Mouse (Mus musculus): Measurements from ENCODE around the gene Dnm3. TPM values are rescaled to one million over a fixed set of nuclear protein-coding genes. Genes with fewer than 3 reads are reported as not detected.

The Dnm3 gene
- total RNA-seq, 2 experiments from 2014 or later: 89.8 to 106 TPM

DNA sequence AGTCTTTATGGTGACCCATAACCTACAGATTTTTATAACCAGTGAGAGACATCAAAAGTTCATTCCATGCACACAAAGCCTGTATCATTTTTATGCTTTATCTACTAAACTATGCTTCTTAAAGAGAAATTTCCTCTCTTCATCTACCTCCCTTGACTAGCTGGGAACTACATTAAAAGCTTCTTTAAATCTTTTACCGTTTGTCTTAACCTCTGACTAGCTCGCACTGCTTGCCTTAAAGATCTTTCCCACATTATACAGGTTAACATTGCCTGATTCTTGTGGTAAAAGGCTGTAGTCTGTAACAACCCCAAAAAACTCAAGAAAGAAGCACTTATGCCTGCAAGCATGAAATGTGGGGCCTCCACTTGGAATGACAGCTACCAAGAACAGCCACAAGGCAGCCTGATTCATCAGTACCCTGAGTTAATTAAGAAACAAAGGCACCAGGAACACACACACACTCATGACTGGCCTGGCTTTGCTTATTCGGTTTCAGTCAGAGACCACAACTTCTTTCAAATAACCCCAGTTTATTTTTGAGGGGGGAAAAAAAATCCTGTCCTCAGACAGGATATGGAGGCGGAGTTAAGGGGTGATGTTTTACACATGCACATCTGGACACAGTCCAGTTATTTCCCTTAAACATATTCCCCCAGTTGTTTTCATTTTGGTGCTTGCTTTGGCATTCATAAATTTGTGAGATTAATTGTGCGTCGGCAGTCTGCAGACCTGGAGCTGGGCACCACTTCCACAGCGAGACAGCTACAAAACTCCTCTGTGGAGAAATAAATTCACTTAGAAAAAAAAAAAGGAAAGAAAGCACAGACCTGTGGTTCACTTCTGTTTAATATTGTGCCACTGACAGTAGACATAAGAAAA is 291.1 kb downstream of the Dnm3 start:
- intact Hi-C loops (cut with DNase I): no loop called here
- DNase-seq (ENCODE audit: low spot score in 2 of 2): no peak

DNA sequence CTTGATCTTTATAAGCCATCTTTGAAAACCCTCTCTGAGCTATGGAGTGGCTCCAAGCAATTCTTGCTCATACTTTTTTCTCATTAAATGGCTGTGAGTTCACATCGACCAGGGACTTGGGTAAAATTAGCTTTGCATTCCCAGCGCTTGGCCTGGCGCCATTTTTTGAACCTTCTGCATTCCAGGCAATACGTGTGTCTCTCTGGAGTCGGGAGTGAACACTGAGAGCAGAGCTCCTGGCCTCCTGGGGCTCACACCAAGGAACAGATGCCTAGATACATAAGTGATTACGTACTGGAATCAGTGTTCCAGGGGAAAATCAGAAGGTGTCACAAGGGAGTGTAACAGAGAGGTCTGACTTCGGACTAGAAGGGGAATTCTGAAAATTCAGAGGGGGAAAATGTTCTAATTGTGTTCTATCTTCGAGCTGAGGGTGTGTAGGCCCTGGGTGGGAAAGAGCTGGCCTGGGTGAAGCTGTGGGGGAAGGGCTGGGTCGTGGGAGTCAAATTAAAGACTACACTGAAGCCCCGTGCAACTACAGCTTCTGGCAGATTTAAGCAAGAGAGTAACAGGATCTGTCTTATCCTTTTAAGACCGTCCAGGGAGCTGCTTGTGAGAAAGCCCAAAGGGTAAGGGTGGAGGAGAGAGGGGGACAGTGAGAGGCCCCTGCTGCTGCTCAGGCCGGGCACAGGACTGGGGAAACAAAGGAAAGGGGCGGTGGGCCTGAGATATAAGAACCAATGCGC is 293.7 kb downstream of the Dnm3 start:
- peak in 1 of 2 experiments; percentile 15 for DNase-seq (ENCODE audit: low spot score in 2 of 2)

DNA sequence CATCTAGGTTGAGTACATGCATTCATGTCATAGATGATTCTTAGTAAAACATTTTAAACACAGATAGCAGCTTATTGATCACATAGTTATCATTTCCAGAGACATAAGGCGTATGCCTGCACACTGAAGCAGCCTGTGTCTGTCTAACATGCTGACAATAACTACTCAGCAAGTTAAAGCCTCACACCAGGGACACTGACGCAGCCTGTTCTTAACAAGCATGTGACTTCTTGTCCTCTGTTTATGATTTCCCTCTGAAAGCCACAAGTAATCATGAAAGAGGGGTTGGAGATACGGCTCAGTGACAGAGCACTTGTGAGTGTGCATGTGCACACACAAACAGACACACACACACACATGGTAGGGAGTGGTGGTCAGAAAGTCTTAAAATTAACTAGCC is 294.4 kb downstream of the Dnm3 start:
- no peak for DNase-seq (ENCODE audit: low spot score in 2 of 2)
- intact Hi-C loops (cut with DNase I): no loop called here

More for the DNA sequence above, 293.7 kb downstream of the Dnm3 start:
- intact Hi-C loops (cut with DNase I): no loop called here

- intact Hi-C loops (cut with DNase I): no loop called here
- no peak for DNase-seq (ENCODE audit: low spot score in 2 of 2)
Measured at GRCm38 (mm10) chr1:162181187-162181975, 296.5 kb downstream of the Dnm3 start.

GRCm38 (mm10) chr1:162180451-162180850 is 297.4 kb downstream of the Dnm3 start:
- no peak for DNase-seq (ENCODE audit: low spot score in 2 of 2)
- intact Hi-C loops (cut with DNase I): no loop called here

DNA sequence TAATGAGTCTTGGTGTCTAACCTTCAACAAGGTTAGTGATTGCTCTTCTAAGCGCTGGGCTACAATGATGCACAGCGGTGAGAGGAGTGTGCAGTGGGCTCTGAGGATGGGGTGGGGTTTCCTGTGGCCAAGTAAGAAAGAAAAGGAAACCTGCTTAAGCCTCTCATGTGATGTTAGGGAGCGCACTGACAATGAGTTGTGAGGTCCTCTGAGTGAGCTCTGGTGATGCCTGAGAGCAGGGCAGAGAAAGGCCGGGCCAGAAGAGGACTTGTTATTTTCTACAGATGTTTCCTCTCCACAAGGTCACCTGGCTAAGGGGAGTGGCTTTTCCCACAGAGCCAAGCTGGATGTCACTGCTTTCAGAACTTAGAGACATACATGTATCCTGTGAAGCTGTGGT is 298.4 kb downstream of the Dnm3 start:
- DNase-seq (ENCODE audit: low spot score in 2 of 2): no peak
- intact Hi-C loops (cut with DNase I): no loop called here

DNA sequence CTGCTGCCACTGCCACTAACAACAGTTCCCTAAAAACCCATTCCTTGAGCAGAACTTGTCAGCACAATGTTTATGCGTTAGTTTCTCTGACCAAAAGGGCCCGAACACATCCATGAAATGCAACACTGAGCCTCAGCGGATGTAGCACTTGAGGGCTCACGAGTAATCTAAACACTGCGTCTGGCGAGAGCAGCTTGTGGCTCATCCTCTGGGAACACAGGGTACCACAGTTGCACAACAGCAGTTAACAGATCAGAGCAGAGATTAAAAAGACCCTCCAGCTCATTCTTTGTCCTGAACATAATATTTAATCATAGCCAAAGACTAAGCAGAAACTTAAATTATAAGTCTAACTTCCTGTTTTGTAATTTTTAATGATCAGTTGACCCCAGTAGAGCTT is 305.0 kb downstream of the Dnm3 start:
- no peak for DNase-seq (ENCODE audit: low spot score in 2 of 2)
- intact Hi-C loops (cut with DNase I): no loop called here

DNA sequence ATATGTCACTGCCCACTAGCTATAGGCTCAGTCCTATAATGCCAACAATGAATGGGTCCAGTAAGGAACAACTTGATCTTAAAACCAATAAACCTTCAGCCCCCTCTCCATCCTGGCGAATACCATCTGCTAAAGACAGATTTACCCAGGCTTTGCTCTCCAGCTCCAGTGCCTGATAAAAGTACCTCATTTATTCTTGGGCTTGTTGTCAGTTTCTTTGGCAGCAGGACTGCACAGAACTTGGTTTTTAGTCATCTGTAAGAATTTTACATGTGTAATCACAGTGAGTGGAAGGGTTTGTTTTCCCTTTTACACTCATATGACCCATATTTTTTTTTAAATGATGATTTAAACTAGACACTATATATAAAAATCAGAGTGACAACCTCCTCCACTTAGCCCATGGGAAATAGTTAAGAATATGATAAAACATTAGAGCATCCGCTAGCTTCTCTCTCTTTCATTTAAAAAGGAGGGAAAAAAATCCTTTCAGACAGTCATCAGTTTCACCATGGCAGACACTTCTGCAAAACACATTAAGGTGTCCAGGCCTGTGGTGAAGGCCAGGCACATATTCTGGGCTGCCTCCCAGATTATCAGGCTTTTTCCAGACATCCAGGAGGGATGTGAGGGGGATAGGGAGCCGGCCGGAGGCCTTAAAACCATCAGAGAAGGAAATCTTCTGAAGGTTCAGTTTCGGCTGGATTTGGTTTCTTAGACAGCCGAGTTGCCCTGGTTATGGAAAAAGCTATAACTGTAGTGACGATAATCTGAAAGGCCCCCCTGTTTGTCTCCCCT is 313.9 kb downstream of the Dnm3 start:
- DNase-seq (ENCODE audit: low spot score in 2 of 2): no peak
- intact Hi-C loops (cut with DNase I): no loop called here

GRCm38 (mm10) chr1:162162677-162163076 is 315.2 kb downstream of the Dnm3 start:
- intact Hi-C loops (cut with DNase I): no loop called here
- no peak for DNase-seq (ENCODE audit: low spot score in 2 of 2)

- DNase-seq (ENCODE audit: low spot score in 2 of 2): no peak
- intact Hi-C loops (cut with DNase I): no loop called here
Measured at GRCm38 (mm10) chr1:162162249-162162648, 315.6 kb downstream of the Dnm3 start.

DNA sequence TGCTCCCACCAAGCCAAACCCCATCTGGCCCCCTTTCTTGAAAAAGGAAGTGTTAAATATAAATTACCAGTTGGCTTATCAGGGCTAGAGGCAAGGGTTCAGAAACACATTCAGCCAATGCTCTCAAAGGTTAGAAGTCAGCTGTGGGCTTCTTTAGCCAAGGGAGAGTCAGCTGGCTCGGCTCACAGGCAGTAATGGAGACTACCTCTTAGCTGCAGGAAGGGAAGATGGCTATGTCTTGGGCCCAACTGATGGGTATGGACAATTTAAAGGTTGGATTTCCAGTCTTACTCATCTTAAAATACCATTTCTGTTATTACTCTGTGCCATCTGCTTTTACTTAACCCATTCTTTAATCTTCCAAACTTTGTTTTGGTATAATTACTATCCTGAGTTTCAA is 317.1 kb downstream of the Dnm3 start:
- intact Hi-C loops (cut with DNase I): no loop called here
- DNase-seq (ENCODE audit: low spot score in 2 of 2): no peak

GRCm38 (mm10) chr1:162158486-162158885 is 319.3 kb downstream of the Dnm3 start:
- no peak for DNase-seq (ENCODE audit: low spot score in 2 of 2)
- intact Hi-C loops (cut with DNase I): no loop called here

GRCm38 (mm10) chr1:162157659-162158058 is 320.2 kb downstream of the Dnm3 start:
- DNase-seq (ENCODE audit: low spot score in 2 of 2): no peak
- intact Hi-C loops (cut with DNase I): no loop called here

GRCm38 (mm10) chr1:162156873-162157272 is 321.0 kb downstream of the Dnm3 start:
- intact Hi-C loops (cut with DNase I): no loop called here
- DNase-seq (ENCODE audit: low spot score in 2 of 2): no peak

DNA sequence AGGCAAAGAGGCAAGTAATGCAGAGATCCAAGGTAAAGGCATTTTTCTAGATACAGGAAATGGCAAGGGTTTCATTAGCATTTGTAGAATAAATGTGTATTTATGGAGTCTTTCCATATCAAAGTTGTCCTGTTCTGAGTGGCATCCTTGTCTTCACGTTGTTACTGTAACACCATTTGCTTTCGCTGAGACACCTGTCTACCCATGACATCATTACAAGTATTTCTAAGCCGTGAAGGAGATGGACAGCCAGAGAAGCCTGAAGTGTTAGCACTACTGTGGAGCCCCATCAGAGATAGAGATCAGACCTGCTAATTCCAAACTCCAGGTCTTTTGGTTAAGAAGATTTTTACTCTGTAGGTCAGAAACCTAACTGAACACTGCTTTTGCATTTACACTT is 322.3 kb downstream of the Dnm3 start:
- intact Hi-C loops (cut with DNase I): no loop called here
- DNase-seq (ENCODE audit: low spot score in 2 of 2): no peak

- no peak for DNase-seq (ENCODE audit: low spot score in 2 of 2)
- intact Hi-C loops (cut with DNase I): no loop called here
Measured at GRCm38 (mm10) chr1:162153118-162153517, 324.7 kb downstream of the Dnm3 start.

GRCm38 (mm10) chr1:162149730-162150129 is 328.1 kb downstream of the Dnm3 start:
- intact Hi-C loops (cut with DNase I): no loop called here
- DNase-seq (ENCODE audit: low spot score in 2 of 2): no peak

- intact Hi-C loops (cut with DNase I): no loop called here
- no peak for DNase-seq (ENCODE audit: low spot score in 2 of 2)
Measured at GRCm38 (mm10) chr1:162147554-162147953, 330.3 kb downstream of the Dnm3 start.

DNA sequence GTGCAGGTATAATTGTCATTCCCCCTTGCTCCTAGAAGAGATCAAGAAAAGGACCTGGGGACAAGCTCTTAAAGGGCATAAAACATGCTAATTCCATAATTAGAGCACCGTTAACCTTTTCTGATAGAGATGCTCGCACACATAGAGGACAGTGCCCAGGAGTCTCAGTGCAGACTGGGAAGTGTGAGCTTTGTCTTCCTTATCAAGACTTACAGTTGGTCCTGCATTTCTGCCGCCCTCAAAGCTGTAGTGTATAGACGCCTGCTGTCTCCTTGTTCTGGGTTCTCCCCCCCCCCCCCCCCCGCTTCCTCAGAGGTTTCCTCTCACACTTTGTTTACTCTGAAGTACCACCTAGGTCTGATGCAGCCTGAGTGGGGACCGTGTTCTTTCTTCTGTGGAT is 332.1 kb downstream of the Dnm3 start:
- intact Hi-C loops (cut with DNase I): no loop called here
- DNase-seq (ENCODE audit: low spot score in 2 of 2): no peak
